Mouse (Mus musculus) heart, postnatal 0 days (tissue): ENCODE measurements around the gene F13a1.

ENCODE experiments used
- CTCF ChIP-seq: IDR thresholded peaks from 2 replicates; pipeline ENCODE4 v1.5.1; 2016; ENCODE audit warnings: antibody characterized with exemption, control low read depth, low read depth
- EP300 ChIP-seq: IDR thresholded peaks from 2 replicates; pipeline ENCODE4 v1.6.1; 2016; ENCODE audit warnings: antibody characterized with exemption, low read depth

DNA sequence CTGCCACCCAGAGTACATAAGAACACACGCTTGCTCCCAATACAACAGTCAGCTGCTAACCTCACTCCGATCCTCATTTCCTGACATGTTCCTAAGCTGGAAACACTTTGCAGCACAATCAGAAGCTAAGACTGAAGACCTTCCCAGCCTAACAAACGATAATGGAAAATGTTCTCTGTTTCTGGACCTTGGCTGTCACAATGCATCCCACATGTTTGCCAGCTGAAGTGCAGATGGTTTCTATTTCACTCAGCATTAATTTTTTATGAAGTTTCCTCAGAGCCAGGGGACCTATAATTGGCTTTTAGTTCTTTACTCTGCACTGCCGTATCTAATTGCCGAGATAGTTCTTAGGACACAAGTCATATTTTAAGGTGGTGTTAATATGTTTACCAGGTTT, 10.8 kb upstream of the F13a1 start:
- no peak for TF ChIP-seq EP300
- no peak for TF ChIP-seq CTCF
